Mouse (Mus musculus) kidney, adult 2 months (tissue): ENCODE data around the gene Cnn1.

ENCODE experiments used
- CTCF ChIP-seq: fragments of 200-500 bp; conservative IDR thresholded peaks from 2 replicates; pipeline ENCODE4 v1.5.1; 2011; ENCODE audit warnings: low read depth, mild to moderate bottlenecking, control low read depth, low read length, moderate library complexity, mixed read lengths; ENCODE audit not compliant: insufficient read depth, insufficient read length
- POLR2A ChIP-seq: fragments of 200-500 bp; IDR thresholded peaks from one replicate; pipeline ENCODE4 v1.6.1; 2011; ENCODE audit warnings: low read depth, low read length, control low read depth

GRCm38 (mm10) chr9:22153810-22154209 lies 54.8 kb downstream of the Cnn1 start:
- TF ChIP-seq CTCF: no peak
- TF ChIP-seq POLR2A: no peak
